Mouse (Mus musculus) thymus, postnatal 25 days (tissue): ENCODE data around the gene Abcc2.

Source experiments
- DNase-seq: peaks from one replicate; pipeline ENCODE4 v3.0.0; 2022

The Abcc2 gene

GRCm38 (mm10) chr19:43857347-43857746 is 75.4 kb downstream of the Abcc2 start:
- DNase-seq = no peak

- no peak for DNase-seq
Observed at GRCm38 (mm10) chr19:43870418-43870817, 88.4 kb downstream of the Abcc2 start.

GRCm38 (mm10) chr19:43874351-43874750 is 92.4 kb downstream of the Abcc2 start:
- no peak for DNase-seq

- no peak for DNase-seq
Observed at GRCm38 (mm10) chr19:43875996-43876395, 94.0 kb downstream of the Abcc2 start.

- no peak for DNase-seq
Observed at GRCm38 (mm10) chr19:43877364-43877763, 95.4 kb downstream of the Abcc2 start.

GRCm38 (mm10) chr19:43878111-43879092 is 96.4 kb downstream of the Abcc2 start:
- DNase-seq = no peak

- DNase-seq = no peak
Observed at GRCm38 (mm10) chr19:43879401-43880212, 97.6 kb downstream of the Abcc2 start.

GRCm38 (mm10) chr19:43880420-43880819 is 98.4 kb downstream of the Abcc2 start:
- no peak for DNase-seq

GRCm38 (mm10) chr19:43881615-43882014 is 99.6 kb downstream of the Abcc2 start:
- peak; percentile 6 for DNase-seq

- DNase-seq = no peak
Observed at GRCm38 (mm10) chr19:43882895-43883573, 101.0 kb downstream of the Abcc2 start.

- DNase-seq = no peak
Observed at GRCm38 (mm10) chr19:43884668-43885498, 102.9 kb downstream of the Abcc2 start.

- no peak for DNase-seq
Observed at GRCm38 (mm10) chr19:43886371-43887099, 104.5 kb downstream of the Abcc2 start.

GRCm38 (mm10) chr19:43887242-43887641 is 105.2 kb downstream of the Abcc2 start:
- no peak for DNase-seq

- no peak for DNase-seq
Observed at GRCm38 (mm10) chr19:43887725-43888124, 105.7 kb downstream of the Abcc2 start.
